Mouse (Mus musculus): ENCODE measurements around the gene Pgghg.
"Not testable (repeated sequence)": the region's sequence is repeated elsewhere in the genome, so short reads cannot be mapped to it uniquely, and the experiment has no call there.

Pgghg gene

GRCm38 (mm10) chr7:140954733-140955071 lies 13.5 kb downstream of the Pgghg start:
- DNase-seq (ENCODE audit: inconsistent ontology term): no peak

- peak; percentile 51 for DNase-seq (ENCODE audit: inconsistent ontology term)
Measured at GRCm38 (mm10) chr7:140955342-140955741, 14.2 kb downstream of the Pgghg start.

GRCm38 (mm10) chr7:140955758-140956555 lies 14.8 kb downstream of the Pgghg start, which contains the start of the genes Gm45717 and Ifitm2:
Gm45717 (minus strand) TSS chr7:140955937.
Ifitm2 (minus strand) TSS chr7:140955987.
- peak; percentile 79 for DNase-seq (ENCODE audit: inconsistent ontology term)

- DNase-seq (ENCODE audit: inconsistent ontology term): no peak
Measured at GRCm38 (mm10) chr7:140956556-140956869, 15.3 kb downstream of the Pgghg start.

- peak; percentile 54 for DNase-seq (ENCODE audit: inconsistent ontology term)
Measured at GRCm38 (mm10) chr7:140959181-140959901, 18.1 kb downstream of the Pgghg start.

GRCm38 (mm10) chr7:140960026-140960425 lies 18.8 kb downstream of the Pgghg start:
- DNase-seq (ENCODE audit: inconsistent ontology term): no peak

- DNase-seq (ENCODE audit: inconsistent ontology term): no peak
Measured at GRCm38 (mm10) chr7:140961416-140961815, 20.2 kb downstream of the Pgghg start.

GRCm38 (mm10) chr7:140962733-140963132 lies 21.5 kb downstream of the Pgghg start:
- DNase-seq (ENCODE audit: inconsistent ontology term): no peak

GRCm38 (mm10) chr7:140966921-140967320 lies 25.7 kb downstream of the Pgghg start, which contains the start of gene Ifitm1:
Ifitm1 (plus strand) TSS chr7:140967221.
- no peak for DNase-seq (ENCODE audit: inconsistent ontology term)

GRCm38 (mm10) chr7:140967862-140968591 lies 26.8 kb downstream of the Pgghg start:
- DNase-seq (ENCODE audit: inconsistent ontology term): no peak

GRCm38 (mm10) chr7:140968710-140969109 lies 27.5 kb downstream of the Pgghg start:
- DNase-seq (ENCODE audit: inconsistent ontology term): not testable (repeated sequence)

- DNase-seq (ENCODE audit: inconsistent ontology term): no peak
Measured at GRCm38 (mm10) chr7:140970931-140971330, 29.7 kb downstream of the Pgghg start.

GRCm38 (mm10) chr7:140971479-140972171 lies 30.4 kb downstream of the Pgghg start:
- DNase-seq (ENCODE audit: inconsistent ontology term): no peak

GRCm38 (mm10) chr7:140973396-140974165 lies 32.4 kb downstream of the Pgghg start:
- DNase-seq (ENCODE audit: inconsistent ontology term): peak; percentile 94

- no peak for DNase-seq (ENCODE audit: inconsistent ontology term)
Measured at GRCm38 (mm10) chr7:140974940-140975339, 33.7 kb downstream of the Pgghg start.

GRCm38 (mm10) chr7:140975465-140975864 lies 34.3 kb downstream of the Pgghg start:
- DNase-seq (ENCODE audit: inconsistent ontology term): no peak

GRCm38 (mm10) chr7:140976720-140977119 lies 35.5 kb downstream of the Pgghg start:
- not testable (repeated sequence) for DNase-seq (ENCODE audit: inconsistent ontology term)

GRCm38 (mm10) chr7:140981704-140982103 lies 40.5 kb downstream of the Pgghg start:
- peak; percentile 40 for DNase-seq (ENCODE audit: inconsistent ontology term)

- DNase-seq (ENCODE audit: inconsistent ontology term): no peak
Measured at GRCm38 (mm10) chr7:140982971-140983370, 41.8 kb downstream of the Pgghg start.

- DNase-seq (ENCODE audit: inconsistent ontology term): no peak
Measured at GRCm38 (mm10) chr7:140987182-140988138, 46.3 kb downstream of the Pgghg start.
